Mouse (Mus musculus) 3134 (cell line): Measurements from ENCODE around the gene Pnpla8.
A peak's percentile ranks its signal among the peaks of the same experiment; 100 is the strongest.

Experiments used
- DNase-seq: peaks from one replicate; pipeline ENCODE4 v3.0.0-alpha.2; 2011; ENCODE audit warnings: low spot score; ENCODE audit not compliant: insufficient read length; ENCODE audit errors: extremely low read depth

Gene Pnpla8

GRCm38 (mm10) chr12:44344075-44344474, 122.9 kb downstream of the Pnpla8 start:
- no peak for DNase-seq

GRCm38 (mm10) chr12:44345251-44345650, 124.1 kb downstream of the Pnpla8 start:
- DNase-seq = no peak

- DNase-seq = no peak
These were observed 125.0 kb downstream of the Pnpla8 start for GRCm38 (mm10) chr12:44346143-44346542.

GRCm38 (mm10) chr12:44355116-44355515, 133.9 kb downstream of the Pnpla8 start:
- peak; percentile 4 for DNase-seq

GRCm38 (mm10) chr12:44357460-44357859, 136.3 kb downstream of the Pnpla8 start:
- DNase-seq = no peak

GRCm38 (mm10) chr12:44357881-44358280, 136.7 kb downstream of the Pnpla8 start:
- DNase-seq = no peak

GRCm38 (mm10) chr12:44371076-44371710, 150.0 kb downstream of the Pnpla8 start:
- no peak for DNase-seq
